Mouse (Mus musculus): Measurements from ENCODE around the gene Zfand3. TPM values are rescaled to one million over a fixed set of nuclear protein-coding genes. Genes with fewer than 3 reads are reported as not detected.

Zfand3 gene
- polyA plus RNA-seq, 2 experiments, result 9.6 to 19.2 TPM

DNA sequence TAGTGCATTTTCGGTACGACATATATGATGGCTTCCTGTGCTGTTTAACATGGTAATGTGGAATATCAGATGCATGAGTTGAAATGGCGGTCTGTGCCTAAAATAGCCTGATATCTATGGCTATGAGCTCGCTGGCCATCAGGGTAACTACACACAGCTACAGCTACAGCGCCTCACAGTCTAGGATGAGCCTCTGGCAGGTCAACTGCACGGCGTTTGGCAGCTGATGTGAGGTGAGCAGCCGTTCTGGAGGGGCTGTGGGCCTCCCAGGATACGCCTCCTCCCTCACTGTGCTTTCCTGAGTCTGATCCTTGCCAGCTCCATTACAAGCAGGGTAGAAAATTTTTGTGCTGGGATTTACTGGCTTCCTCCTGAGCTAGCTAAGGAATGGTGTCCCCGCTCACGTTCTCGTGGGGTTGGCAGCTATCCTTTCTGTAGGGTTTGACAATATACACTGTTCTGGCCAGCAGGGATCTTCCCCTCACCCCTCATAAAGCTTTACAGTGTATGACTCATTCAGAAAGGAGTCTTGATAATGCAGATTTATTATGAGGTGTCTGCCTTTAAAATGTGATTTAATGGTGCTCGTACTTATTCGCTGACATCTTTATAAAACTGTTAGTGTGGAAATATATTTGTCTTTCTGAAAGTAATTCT lies 240.2 kb downstream of the Zfand3 start:
- no peak for DNase-seq (ENCODE audit: low read depth in 3 of 3, low spot score in 3 of 3)
- TF ChIP-seq CTCF (IDR thresholded peaks at IDR 0.05; ENCODE audit: low read depth) (no peak), EP300 (IDR thresholded peaks at IDR 0.05; ENCODE audit: low read depth) (no peak)

DNA sequence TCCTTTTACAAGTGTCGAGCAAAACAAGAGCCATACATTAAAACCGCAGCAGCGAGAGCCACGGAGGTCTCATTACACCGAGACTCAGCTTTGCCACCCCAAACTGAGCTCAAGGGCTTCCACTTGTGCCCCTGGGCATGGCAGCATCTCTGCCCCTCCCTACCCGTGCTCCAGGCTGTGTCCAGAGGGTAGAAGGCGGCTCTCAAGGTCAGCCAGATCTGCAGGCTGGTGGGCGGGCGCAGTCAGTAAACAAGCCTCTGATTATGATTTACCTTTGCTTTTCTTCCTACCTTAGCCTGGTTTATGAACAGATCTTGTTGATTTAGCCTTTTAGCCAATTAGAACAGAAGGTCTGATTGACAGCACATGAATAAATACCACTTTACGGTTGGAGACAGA lies 240.8 kb downstream of the Zfand3 start:
- H3K4me2 ChIP-seq (ENCODE audit: low read depth), result no peak overlapping the region
- ATAC-seq (ENCODE audit: insufficient read depth) (no peak), DNase-seq (ENCODE audit: low read depth in 3 of 3, low spot score in 3 of 3) (no peak)
- no peak overlapping the region for H3K4me3 ChIP-seq (ENCODE audit: insufficient read depth in 1 of 2, low read depth in 2 of 2, low read length in 2 of 2)
- H3K4me1 ChIP-seq (replicated peaks; ENCODE audit: control insufficient read depth in 2 of 2, insufficient read depth in 2 of 2, low read length in 1 of 2), result peaks cover 0 to 6% of the 10 kb centered on the region in 2 experiments; a peak in 2 of 4 replicates
- TF ChIP-seq EP300 (IDR thresholded peaks at IDR 0.05; ENCODE audit: low read depth), result no peak
- no peak for TF ChIP-seq CTCF (IDR thresholded peaks at IDR 0.05; ENCODE audit: low read depth)
- no peaks in the 10 kb centered on the region for H3K27me3 ChIP-seq (ENCODE audit: control insufficient read depth, insufficient read depth, low read length)
- no peak overlapping the region for H3K9ac ChIP-seq (replicated peaks)
- H3K9me3 ChIP-seq (ENCODE audit: control insufficient read depth, low read length), result no peaks in the 10 kb centered on the region
- no peak overlapping the region for H3K27ac ChIP-seq
- no peaks in the 10 kb centered on the region for H3K36me3 ChIP-seq (replicated peaks; ENCODE audit: control insufficient read depth, insufficient read depth, low read depth)
- 77% methylated on average over 10 of the region's 10 CpGs for WGBS (ENCODE audit: insufficient replicate concordance)

More for the DNA sequence above, 240.2 kb downstream of the Zfand3 start:
- Histone ChIP-seq H3K27me3 (ENCODE audit: control insufficient read depth, insufficient read depth, low read length) (no peaks in the 10 kb centered on the region), H3K4me2 (ENCODE audit: low read depth) (no peak overlapping the region), H3K36me3 (replicated peaks; ENCODE audit: control insufficient read depth, insufficient read depth, low read depth) (no peaks in the 10 kb centered on the region), H3K9me3 (ENCODE audit: control insufficient read depth, low read length) (no peaks in the 10 kb centered on the region), H3K4me1 (replicated peaks; ENCODE audit: control insufficient read depth in 2 of 2, insufficient read depth in 2 of 2, low read length in 1 of 2) (peaks cover 0 to 6% of the 10 kb centered on the region in 2 experiments; a peak in 2 of 4 replicates), H3K4me3 (ENCODE audit: insufficient read depth in 1 of 2, low read depth in 2 of 2, low read length in 2 of 2) (no peak overlapping the region), H3K9ac (replicated peaks) (no peak overlapping the region), H3K27ac (no peak overlapping the region)
- no peak for ATAC-seq (ENCODE audit: insufficient read depth)
- 76% methylated on average over 14 of the region's 14 CpGs for WGBS (ENCODE audit: insufficient replicate concordance)

DNA sequence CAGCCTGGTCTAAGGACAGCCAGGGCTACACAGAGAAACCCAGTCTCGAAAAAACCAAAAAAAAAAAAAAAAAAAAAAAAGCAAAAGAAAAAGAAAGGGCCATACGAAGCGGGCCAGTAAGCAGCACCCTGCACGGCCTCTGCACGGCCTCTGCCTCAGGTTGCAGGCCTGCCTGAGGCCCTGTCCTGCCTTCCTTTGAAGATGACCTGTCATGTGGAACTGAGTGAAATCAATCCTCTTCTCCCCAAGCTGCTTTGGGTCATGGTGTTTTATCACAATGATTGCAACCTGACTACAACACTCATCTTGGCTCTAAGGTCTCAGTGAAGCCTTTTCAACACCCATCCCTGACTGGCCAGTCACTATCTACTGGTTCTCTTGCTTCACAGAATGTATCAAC lies 248.5 kb downstream of the Zfand3 start:
- TF ChIP-seq CTCF (IDR thresholded peaks at IDR 0.05; ENCODE audit: low read depth), result no peak
- TF ChIP-seq EP300 (IDR thresholded peaks at IDR 0.05; ENCODE audit: low read depth), result no peak
- Histone ChIP-seq H3K27ac (no peak overlapping the region), H3K4me3 (ENCODE audit: insufficient read depth in 1 of 2, low read depth in 2 of 2, low read length in 2 of 2) (no peak overlapping the region), H3K36me3 (replicated peaks; ENCODE audit: control insufficient read depth, insufficient read depth, low read depth) (no peaks in the 10 kb centered on the region), H3K9ac (replicated peaks) (no peak overlapping the region), H3K4me2 (ENCODE audit: low read depth) (no peak overlapping the region), H3K4me1 (replicated peaks; ENCODE audit: control insufficient read depth in 2 of 2, insufficient read depth in 2 of 2, low read length in 1 of 2) (no peaks in the 10 kb centered on the region), H3K9me3 (ENCODE audit: control insufficient read depth, low read length) (no peaks in the 10 kb centered on the region), H3K27me3 (ENCODE audit: control insufficient read depth, insufficient read depth, low read length) (no peaks in the 10 kb centered on the region)
- DNase-seq (ENCODE audit: low read depth in 3 of 3, low spot score in 3 of 3) (no peak), ATAC-seq (ENCODE audit: insufficient read depth) (no peak)
- WGBS (ENCODE audit: insufficient replicate concordance), result 75% methylated on average over 5 of the region's 5 CpGs

DNA sequence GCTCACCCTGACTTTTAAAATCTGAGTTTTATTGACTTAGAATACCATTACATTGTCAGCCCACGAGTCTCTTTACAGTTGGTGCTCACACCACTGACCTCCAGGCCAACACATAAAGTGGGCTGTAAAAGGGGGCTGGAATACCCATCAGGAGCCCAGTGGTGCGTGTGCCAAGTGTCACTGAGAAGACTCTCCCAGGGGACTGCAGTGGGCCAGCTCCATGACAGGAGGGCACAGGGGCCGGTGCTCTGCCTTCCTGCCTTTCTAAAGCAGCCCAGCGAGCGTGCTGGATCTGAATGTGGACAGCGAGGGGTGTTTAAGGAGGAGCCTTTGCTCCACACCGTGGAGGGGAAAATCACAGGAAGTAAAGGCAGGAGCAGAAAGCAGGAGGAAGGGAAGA lies 249.4 kb downstream of the Zfand3 start:
- no peak overlapping the region for H3K9ac ChIP-seq (replicated peaks)
- H3K4me2 ChIP-seq (ENCODE audit: low read depth), result no peak overlapping the region
- no peak for ATAC-seq (ENCODE audit: insufficient read depth)
- H3K27me3 ChIP-seq (ENCODE audit: control insufficient read depth, insufficient read depth, low read length), result no peaks in the 10 kb centered on the region
- WGBS (ENCODE audit: insufficient replicate concordance), result 68% methylated on average over 7 of the region's 7 CpGs
- no peak overlapping the region for H3K4me3 ChIP-seq (ENCODE audit: insufficient read depth in 1 of 2, low read depth in 2 of 2, low read length in 2 of 2)
- H3K4me1 ChIP-seq (replicated peaks; ENCODE audit: control insufficient read depth in 2 of 2, insufficient read depth in 2 of 2, low read length in 1 of 2), result no peaks in the 10 kb centered on the region
- no peaks in the 10 kb centered on the region for H3K9me3 ChIP-seq (ENCODE audit: control insufficient read depth, low read length)
- H3K27ac ChIP-seq, result no peak overlapping the region
- DNase-seq (ENCODE audit: low read depth in 3 of 3, low spot score in 3 of 3), result no peak
- no peak for TF ChIP-seq CTCF (IDR thresholded peaks at IDR 0.05; ENCODE audit: low read depth)
- TF ChIP-seq EP300 (IDR thresholded peaks at IDR 0.05; ENCODE audit: low read depth), result no peak
- H3K36me3 ChIP-seq (replicated peaks; ENCODE audit: control insufficient read depth, insufficient read depth, low read depth), result no peaks in the 10 kb centered on the region

DNA sequence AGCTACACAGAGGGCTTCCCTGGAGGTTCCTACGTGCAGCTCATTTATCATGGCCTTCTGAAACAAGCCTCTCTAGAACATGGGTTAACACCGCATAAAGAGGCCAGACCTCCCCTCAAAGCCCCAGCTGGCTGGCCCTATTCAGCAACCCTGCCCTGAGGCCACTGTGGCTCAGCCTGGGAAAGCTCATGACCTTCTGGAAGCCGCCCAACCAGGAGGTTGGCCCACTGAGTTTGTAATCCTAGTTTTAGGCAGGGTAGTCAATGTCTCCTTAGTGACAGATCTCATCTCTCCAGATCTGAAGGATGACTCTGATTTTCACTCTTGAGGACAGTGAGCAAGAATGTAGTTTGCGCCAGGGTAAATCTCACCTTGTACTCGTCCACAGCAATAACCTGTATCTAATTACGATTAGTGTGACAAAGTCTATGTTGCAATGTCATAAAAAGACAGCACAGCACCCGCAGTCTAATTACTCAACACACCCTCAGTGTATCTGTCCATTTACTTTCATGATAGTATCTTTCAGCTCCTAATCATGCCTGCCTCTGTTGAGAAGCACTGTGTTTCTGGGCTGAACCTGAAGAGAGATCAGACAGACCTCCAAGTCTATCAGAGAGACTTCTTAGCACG lies 251.5 kb downstream of the Zfand3 start:
- WGBS (ENCODE audit: insufficient replicate concordance), result 68% methylated on average over 8 of the region's 8 CpGs
- no peaks in the 10 kb centered on the region for H3K4me1 ChIP-seq (replicated peaks; ENCODE audit: control insufficient read depth in 2 of 2, insufficient read depth in 2 of 2, low read length in 1 of 2)
- no peaks in the 10 kb centered on the region for H3K36me3 ChIP-seq (replicated peaks; ENCODE audit: control insufficient read depth, insufficient read depth, low read depth)
- no peak overlapping the region for H3K4me3 ChIP-seq (ENCODE audit: insufficient read depth in 1 of 2, low read depth in 2 of 2, low read length in 2 of 2)
- ATAC-seq (ENCODE audit: insufficient read depth), result no peak
- no peak overlapping the region for H3K4me2 ChIP-seq (ENCODE audit: low read depth)
- H3K9ac ChIP-seq (replicated peaks), result no peak overlapping the region
- H3K9me3 ChIP-seq (ENCODE audit: control insufficient read depth, low read length), result no peaks in the 10 kb centered on the region
- DNase-seq (ENCODE audit: low read depth in 3 of 3, low spot score in 3 of 3), result no peak
- H3K27ac ChIP-seq, result no peak overlapping the region
- no peaks in the 10 kb centered on the region for H3K27me3 ChIP-seq (ENCODE audit: control insufficient read depth, insufficient read depth, low read length)
- no peak for TF ChIP-seq CTCF (IDR thresholded peaks at IDR 0.05; ENCODE audit: low read depth)
- no peak for TF ChIP-seq EP300 (IDR thresholded peaks at IDR 0.05; ENCODE audit: low read depth)

Measured in liver, embryonic 14.5 days (tissue).